Comparison of ENCODE assay signal across 15 mouse cellular contexts in genomic region chr6:51200207-51200606, GRCm38 (mm10).
"Had no signal": no experiment of that assay in that cellular context is flagged by ENCODE, and none has a peak within 500 bp of the region (broad histone marks: within the 10 kb centered on the region; RNA-seq: fewer than 3 reads in every experiment).

No protein-coding gene starts in this region.

- H3K36me3 ChIP-seq: liver, embryonic 12.5 days; midbrain, embryonic 10.5 days; neural tube, embryonic 15.5 days had no signal

- H3K4me1 ChIP-seq: liver, embryonic 12.5 days; midbrain, embryonic 10.5 days had no signal

- H3K9ac ChIP-seq: liver, embryonic 12.5 days; lung, embryonic 14.5 days; neural tube, embryonic 15.5 days had no signal

- H3K9me3 ChIP-seq: liver, embryonic 12.5 days; midbrain, embryonic 10.5 days; neural tube, embryonic 15.5 days had no signal

- DNase-seq: kidney, adult 8-10 months; kidney, postnatal 4 days; lung, embryonic 14.5 days; lung, postnatal 10 days; lung, postnatal 4 days; midbrain, embryonic 14.5 days; right cerebral cortex, adult 18-20 months; right cerebral cortex, postnatal 25 days; thymus, adult 18-20 months; thymus, postnatal 25 days had no signal

- H3K27ac ChIP-seq: left cerebral cortex, adult 2 months; liver, embryonic 12.5 days; midbrain, embryonic 10.5 days; neural tube, embryonic 15.5 days had no signal

- H3K4me2 ChIP-seq: liver, embryonic 12.5 days; lung, embryonic 14.5 days had no signal

- ATAC-seq: liver, embryonic 12.5 days had no signal

- H3K4me3 ChIP-seq: left cerebral cortex, adult 2 months; liver, embryonic 12.5 days; midbrain, embryonic 10.5 days; myocyte; neural tube, embryonic 15.5 days had no signal
